Mouse (Mus musculus) thymus, adult 2 months (tissue): ENCODE measurements around the gene Ctxn1.

ENCODE experiments used
- CTCF ChIP-seq: fragments of 200-500 bp; IDR thresholded peaks from 2 replicates; pipeline ENCODE4 v1.5.1; 2012; ENCODE audit warnings: mild to moderate bottlenecking, control low read depth, low read length, moderate library complexity, borderline replicate concordance; ENCODE audit not compliant: control insufficient read depth, poor library complexity, insufficient read depth; ENCODE audit errors: extremely low read depth
- POLR2A ChIP-seq: fragments of 200-500 bp; IDR thresholded peaks from 2 replicates; pipeline ENCODE4 v1.6.1; 2012; ENCODE audit warnings: mild to moderate bottlenecking, low read length, control low read depth, moderate library complexity; ENCODE audit not compliant: control insufficient read depth, poor library complexity, insufficient read depth; ENCODE audit errors: extremely low read depth

DNA sequence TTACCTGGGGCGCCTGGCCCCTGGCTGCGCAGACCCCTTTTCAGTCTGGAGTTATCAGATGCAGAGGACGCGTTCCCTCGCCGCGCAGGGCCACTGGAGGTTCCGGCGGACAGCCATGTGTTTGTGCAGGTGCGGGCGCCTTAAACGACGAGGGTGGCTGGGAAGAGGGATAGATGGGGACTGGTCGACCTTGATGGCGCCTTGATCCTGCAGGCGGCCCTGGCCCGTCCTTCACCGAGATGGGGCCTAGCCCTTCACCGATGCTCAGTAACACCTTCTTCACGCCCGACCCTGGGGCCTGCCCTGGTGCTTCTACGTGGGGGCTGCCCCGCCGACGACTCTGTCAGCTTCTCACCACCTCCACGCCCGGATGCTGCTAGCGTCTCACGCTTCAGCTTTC, 9.9 kb downstream of the Ctxn1 start:
- TF ChIP-seq CTCF: no peak
- no peak for TF ChIP-seq POLR2A
